Mouse (Mus musculus): ENCODE results near the gene Lmnb2.

GRCm38 (mm10) chr10:80855749-80856073, 62.3 kb downstream of the Lmnb2 start:
- TF ChIP-seq CTCF (IDR thresholded peaks at IDR 0.05; ENCODE audit: low read depth) (no peak), EP300 (IDR thresholded peaks at IDR 0.05; ENCODE audit: low read depth) (no peak)

All from liver, embryonic 14.5 days (tissue).